Mouse (Mus musculus): Measurements from ENCODE around the gene Arcn1.

The Arcn1 gene

DNA sequence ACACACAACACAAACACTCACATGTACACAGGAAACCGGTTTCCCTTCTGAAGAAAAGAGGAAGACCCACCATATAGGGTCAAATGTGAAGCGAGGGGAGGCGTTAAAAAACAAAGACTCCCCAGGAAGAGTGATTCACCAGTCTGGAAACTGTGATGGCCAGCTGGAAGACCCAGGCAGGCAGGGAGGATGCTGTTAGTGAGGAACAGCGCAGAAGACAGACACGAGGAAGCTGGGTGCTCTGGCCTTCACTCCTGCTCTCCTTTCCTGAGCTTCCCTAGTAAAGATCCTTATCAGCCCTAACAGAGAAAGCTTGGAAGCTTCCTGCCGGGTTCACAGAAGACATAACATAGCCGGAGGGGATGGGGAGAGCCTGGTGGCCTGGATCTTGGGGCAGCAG lies 44.6 kb downstream of the Arcn1 start:
- in situ Hi-C loops (cut with MboI; ENCODE audit: low pct_unique_long_range_greater_than_20kb in 1 of 2, low sequenced_read_pairs in 2 of 2, unreplicated experiment in 1 of 2), result no loop called here

DNA sequence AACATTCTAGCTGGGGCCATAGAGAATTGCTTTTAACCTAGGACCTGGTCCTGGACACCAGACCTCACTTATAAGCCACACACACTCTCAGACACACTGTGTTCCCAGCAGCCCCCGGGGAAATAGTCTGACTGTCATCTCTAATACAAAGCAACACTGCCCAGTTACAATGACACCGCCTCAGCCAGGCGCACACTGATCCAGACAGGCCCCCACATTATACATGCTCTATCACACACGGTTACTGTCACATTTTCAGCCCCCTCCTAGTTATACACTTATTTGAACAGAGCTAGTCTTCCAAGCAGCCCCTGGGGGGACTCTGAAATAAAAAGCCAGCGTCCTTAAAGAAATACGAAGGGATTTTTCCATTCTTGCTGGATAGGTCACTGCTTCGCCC lies 45.1 kb downstream of the Arcn1 start:
- in situ Hi-C loops (cut with MboI; ENCODE audit: low pct_unique_long_range_greater_than_20kb in 1 of 2, low sequenced_read_pairs in 2 of 2, unreplicated experiment in 1 of 2), result no loop called here

DNA sequence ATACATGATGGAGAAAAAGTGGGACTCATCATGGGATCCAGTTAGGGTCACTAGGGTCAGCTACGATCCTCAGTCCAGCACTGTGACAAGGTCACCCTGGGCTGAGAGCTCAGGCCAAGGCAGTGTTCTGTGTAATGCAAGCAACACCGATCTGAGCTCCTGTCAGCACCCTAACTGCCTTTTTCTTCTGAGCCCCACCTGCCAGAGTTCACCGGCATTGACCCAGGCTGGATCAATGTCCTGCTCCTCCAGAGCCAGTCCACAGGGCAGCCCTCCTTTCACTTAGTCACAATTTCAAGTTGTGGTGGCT lies 45.8 kb downstream of the Arcn1 start:
- in situ Hi-C loops (cut with MboI; ENCODE audit: low pct_unique_long_range_greater_than_20kb in 1 of 2, low sequenced_read_pairs in 2 of 2, unreplicated experiment in 1 of 2), result no loop called here

DNA sequence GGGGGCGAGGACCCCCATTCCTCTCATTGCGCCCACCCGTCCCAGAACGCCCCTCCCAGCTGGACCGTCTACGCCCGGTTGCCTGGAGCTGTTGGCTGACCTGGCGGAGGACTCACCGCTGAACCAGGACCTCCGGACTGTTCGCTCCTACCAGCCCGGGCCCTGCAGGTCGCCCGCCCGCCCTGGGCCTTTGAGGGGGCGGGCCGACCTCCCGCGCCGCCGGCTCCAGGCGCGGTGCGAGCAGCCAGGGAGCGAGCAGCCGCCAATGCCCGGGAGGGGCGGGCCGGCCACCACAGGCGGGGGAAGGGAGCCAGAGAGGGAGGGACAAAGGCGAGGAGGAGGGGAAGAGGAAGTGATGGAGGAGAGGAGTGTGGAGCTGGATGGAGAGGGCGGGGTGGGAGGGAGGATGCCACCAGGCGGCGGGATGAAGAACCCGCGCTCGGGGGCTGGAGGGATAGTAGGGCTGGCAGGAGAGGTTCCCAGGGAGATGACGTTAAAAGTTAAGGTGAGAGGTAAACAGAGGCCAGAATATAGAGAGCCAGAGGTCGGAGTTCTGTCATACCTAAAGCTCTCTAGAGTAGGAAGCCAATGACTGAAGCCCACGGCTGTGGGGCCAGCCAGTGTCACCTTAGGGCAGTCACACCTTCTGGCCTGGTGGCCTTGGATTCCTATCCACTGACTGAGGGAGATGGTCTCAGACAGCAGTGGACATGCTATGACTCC lies 46.3 kb downstream of the Arcn1 start:
- in situ Hi-C loops (cut with MboI; ENCODE audit: low pct_unique_long_range_greater_than_20kb in 1 of 2, low sequenced_read_pairs in 2 of 2, unreplicated experiment in 1 of 2), result no loop called here

DNA sequence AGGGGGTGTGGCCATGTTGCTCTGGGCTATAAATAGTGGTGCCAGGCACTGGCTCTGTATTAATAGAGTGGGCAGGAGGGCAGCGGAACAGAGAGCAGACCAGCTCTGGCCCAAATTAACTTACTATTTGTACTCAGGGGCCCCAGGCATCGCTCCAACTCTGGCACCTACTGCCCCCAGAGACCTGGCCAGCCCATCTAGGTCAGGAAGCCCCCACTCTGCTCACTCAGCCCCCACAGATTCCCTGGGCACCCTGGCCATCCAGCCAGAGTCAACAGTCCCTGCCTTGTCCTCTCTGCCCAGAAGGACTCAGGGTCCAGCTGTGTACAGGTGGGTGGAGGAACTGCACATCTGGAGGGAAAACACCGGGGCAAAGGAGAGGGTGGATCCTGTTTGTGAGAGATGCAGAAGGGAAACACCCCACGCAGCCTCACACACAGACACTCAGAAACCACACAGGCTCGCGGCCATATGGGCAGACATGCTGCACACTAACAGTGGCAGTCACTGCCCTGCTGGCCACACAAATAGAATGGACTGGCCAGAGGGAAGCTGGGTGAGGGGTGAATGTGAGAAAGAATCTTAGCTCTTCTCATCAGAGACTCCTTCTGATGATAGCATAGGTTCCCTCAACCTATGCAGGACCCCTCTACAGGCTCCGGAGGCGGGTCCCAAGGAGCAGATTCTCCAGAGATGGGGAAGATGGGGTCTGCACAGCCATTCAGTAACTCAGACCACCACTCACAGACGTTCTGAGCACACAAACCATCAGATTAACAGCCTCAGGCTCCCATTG lies 47.1 kb downstream of the Arcn1 start:
- in situ Hi-C loops (cut with MboI; ENCODE audit: low pct_unique_long_range_greater_than_20kb in 1 of 2, low sequenced_read_pairs in 2 of 2, unreplicated experiment in 1 of 2), result no loop called here

DNA sequence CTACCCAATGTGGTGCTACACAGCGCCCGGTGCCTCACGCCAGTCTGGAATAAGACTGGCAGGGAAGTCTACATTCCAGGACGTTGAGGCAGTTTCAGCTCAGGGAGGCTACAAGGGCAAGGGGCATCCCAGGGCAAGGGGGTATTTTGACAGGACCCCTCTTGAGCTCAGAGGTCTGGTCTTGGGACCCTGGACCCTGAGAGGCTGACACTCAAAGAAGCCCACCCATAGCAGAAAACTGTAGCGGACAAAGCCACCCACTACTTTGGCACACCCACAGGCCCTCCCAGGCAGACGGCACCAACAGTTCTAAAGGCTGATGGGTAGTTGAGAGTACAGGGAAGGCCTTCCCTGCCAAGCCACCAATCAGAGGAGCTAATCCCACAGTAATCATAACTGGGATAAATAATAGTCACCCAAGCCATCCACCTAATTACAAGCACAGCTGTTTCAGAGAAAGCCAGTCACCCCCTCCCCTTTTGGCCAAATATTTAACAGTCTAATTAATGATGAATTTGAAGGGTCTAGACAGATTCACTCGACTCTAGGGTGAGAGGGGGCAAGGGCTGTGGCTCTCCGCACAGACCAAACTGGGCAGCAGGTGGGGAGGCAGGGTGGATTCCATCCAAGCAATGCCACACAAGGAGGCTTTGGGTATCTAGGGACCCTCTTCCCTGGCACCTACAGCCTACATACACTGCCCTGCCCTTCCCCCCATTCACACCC lies 47.9 kb downstream of the Arcn1 start:
- in situ Hi-C loops (cut with MboI; ENCODE audit: low pct_unique_long_range_greater_than_20kb in 1 of 2, low sequenced_read_pairs in 2 of 2, unreplicated experiment in 1 of 2), result no loop called here

DNA sequence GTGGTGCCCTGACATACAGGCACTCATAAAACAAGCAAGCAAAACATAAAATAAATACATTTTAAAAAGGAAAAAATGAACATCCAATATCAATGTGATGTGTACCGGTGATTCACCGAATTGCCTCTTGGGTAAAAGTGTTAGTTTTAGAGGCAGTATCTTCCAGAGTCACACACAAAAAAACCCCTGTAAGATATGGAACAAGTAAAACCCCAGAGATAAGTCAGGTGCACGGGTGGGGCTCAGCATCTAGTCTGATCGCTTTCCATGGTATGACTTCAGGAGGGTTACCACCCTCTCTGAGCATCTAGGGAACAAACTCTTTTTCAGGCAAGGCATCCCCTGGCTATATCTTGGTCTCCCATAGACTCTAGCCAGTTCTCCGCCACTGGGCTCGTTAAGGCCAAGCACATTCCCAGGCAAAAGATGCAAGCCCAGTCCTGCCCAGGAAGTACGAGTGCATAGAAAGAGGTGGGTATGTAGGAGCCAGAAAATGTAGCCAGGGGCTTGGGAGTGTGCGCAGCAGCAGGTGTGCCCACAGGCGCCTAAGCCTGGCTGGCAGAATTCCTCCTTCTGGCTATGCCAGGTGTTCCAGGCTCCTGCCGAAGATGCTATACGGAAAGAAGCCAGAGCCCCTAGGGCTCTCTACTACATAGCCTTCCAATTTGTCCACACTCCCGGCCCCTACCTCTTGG lies 48.6 kb downstream of the Arcn1 start:
- in situ Hi-C loops (cut with MboI; ENCODE audit: low pct_unique_long_range_greater_than_20kb in 1 of 2, low sequenced_read_pairs in 2 of 2, unreplicated experiment in 1 of 2), result no loop called here

DNA sequence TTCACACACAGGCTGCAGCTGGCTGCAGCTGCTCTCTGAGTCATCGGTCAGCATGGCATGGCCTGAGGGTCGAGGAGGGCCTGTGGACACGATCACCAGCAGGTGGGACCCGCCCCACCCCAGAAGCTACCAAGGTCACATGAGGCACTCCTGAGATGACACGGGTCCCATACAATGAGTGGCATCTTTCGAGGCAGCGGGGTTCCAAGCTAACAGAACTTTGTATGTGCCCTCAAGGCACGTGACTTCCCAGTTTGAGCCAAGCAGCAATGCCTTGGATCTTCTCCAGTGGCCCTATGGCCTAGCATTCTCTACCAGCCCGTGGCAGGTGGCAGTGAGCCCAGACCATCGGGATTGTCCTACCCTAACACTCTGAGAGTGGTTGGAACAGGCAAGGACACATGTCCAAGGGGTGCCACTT lies 49.8 kb downstream of the Arcn1 start:
- in situ Hi-C loops (cut with MboI; ENCODE audit: low pct_unique_long_range_greater_than_20kb in 1 of 2, low sequenced_read_pairs in 2 of 2, unreplicated experiment in 1 of 2), result no loop called here

DNA sequence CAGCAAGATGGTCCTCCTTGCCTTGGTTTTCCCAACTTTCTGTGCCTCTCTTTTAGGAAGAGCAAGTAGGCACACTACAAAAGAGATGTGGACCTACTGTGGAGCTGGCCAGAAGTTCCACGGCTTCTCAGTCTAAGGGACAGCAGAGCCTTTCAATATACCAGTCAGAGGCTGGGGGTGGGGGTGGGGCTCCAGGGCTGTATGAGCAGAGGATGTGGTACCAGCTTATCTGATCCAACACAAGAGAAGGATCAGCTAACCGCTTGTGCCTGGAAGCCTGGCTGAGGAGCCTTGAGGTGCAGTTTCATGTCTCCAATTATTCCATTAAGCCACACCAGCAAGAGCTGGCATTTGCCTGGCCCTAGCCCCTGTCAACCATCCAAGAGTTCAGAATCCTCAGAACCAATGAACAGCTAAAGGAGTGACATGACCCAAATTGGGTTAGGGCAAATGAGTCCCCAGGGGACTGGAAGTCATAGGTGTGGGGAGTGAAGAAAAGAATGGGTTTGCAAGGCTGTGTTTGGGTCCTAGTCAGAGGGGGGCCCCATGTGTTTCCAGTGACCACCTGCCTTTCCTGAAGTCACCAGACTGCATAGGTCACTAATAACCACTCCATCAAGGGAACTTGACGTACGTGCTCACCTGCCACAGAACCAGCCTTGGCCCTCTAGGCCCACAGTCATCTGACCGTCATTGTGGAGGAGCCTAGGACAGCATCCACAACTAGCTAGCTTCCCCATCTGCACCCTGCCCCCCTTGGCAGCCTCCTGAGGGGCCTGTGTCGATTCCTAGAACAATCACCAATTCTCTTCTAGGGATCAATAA lies 50.4 kb downstream of the Arcn1 start:
- in situ Hi-C loops (cut with MboI; ENCODE audit: low pct_unique_long_range_greater_than_20kb in 1 of 2, low sequenced_read_pairs in 2 of 2, unreplicated experiment in 1 of 2), result no loop called here

DNA sequence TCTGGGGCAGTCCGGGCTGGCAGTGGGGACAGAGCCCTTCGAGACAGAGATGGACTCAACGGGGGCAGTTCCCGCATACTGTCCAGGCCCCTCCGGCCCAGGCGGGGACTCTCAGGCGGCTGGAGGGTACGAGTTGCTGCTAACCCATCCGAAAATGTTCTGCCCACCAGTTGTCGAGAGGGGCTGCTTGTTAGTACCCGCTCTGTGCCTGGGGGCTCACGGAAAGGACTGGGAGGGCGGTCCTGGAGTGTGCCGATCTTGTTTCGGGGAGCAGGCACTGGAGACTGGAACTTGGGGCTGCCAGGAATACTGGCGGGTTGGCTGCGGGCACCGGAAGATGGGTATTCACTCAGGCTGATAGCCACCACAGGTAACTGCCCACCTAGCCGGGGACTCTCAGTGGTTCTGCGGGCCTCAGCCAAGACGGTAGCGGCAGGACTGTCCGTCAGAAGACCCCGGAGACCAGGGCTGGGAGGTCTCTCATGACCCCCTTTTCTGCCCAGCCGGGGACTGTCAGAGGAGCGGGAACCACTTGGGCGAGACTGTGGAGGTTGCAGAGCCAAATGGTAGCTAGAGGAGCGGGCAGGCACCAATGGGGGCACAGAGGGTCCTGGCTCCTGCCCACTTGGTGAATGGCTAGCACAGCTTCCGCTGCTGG lies 51.8 kb downstream of the Arcn1 start:
- in situ Hi-C loops (cut with MboI; ENCODE audit: low pct_unique_long_range_greater_than_20kb in 1 of 2, low sequenced_read_pairs in 2 of 2, unreplicated experiment in 1 of 2), result no loop called here

DNA sequence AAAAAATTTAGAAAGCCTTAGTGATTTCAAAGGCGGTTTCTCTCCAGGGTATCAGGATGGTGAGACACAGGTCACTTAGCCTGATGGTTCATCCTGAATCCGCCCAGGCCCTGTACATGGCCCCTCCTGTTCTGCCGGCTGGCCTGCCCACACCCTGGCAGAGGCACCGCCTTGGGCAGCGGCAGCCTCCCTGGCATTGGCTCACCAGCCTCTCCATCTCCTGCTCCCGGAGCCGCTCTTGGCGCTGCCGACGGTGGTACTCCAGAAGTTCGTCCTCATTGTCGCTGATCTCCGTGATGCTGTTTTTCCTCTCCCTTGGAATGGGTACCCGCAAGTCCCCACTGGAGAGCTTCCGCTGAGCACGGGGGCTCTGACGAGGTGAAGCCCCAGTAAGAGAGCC lies 52.5 kb downstream of the Arcn1 start:
- in situ Hi-C loops (cut with MboI; ENCODE audit: low pct_unique_long_range_greater_than_20kb in 1 of 2, low sequenced_read_pairs in 2 of 2, unreplicated experiment in 1 of 2), result no loop called here

DNA sequence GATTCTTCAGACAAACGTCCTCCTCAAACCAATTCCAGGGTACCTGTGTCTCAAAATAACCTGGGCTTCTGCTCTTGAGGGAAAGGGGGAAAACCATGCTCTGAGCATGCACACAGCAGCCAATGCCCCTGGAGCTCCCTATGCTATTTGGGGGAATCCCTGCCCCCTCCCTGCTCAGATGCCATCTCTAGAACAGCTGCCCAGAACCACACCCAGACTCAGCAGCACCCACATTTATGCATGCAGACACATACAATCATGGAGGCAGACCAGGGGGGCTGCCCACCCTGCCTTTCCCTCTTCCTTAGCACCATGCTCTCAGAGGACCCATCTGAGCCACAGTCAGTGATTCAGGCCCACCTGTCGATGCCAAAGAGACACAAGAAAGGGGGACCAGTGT lies 54.1 kb downstream of the Arcn1 start:
- in situ Hi-C loops (cut with MboI; ENCODE audit: low pct_unique_long_range_greater_than_20kb in 1 of 2, low sequenced_read_pairs in 2 of 2, unreplicated experiment in 1 of 2), result no loop called here

DNA sequence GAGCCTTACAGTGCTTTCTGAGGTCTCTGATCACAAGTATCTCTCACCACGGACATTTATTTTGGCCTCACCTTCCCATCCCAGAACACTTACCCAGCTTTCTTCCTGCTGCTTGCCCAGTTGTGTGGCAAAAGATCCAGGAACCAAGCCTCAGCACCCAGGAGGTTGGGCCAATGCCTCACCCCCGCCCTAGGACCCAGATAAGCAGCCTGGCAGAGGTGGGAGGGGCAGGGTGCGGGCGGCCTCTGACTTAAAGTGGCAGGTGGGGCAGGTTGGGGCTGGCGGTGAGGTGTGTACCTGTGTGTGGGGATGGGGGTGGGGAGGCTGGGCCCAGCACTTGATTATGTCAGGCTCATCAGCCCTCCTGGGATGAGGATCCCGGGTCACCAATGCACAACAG lies 54.6 kb downstream of the Arcn1 start:
- in situ Hi-C loops (cut with MboI; ENCODE audit: low pct_unique_long_range_greater_than_20kb in 1 of 2, low sequenced_read_pairs in 2 of 2, unreplicated experiment in 1 of 2), result no loop called here

DNA sequence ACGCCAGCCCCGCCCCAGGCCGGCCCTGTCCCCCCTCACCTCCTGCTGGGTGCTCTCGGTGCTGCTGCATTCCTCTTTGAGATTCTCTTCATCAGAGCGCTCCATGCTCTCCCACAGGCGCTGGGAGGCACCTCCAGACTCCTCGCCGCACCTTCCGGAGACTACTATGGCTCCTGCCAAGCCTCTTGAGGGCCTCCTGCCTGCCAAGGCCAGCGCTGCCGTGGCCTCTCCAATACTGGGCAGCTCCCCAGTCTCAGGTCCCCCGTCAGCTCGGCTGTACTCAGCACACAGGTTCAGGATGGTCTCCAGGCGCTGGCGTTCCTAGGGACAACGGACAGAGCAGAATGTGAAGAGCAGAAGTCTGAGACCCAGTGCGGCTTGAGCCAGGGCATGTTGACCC lies 56.0 kb downstream of the Arcn1 start:
- in situ Hi-C loops (cut with MboI; ENCODE audit: low pct_unique_long_range_greater_than_20kb in 1 of 2, low sequenced_read_pairs in 2 of 2, unreplicated experiment in 1 of 2), result no loop called here

DNA sequence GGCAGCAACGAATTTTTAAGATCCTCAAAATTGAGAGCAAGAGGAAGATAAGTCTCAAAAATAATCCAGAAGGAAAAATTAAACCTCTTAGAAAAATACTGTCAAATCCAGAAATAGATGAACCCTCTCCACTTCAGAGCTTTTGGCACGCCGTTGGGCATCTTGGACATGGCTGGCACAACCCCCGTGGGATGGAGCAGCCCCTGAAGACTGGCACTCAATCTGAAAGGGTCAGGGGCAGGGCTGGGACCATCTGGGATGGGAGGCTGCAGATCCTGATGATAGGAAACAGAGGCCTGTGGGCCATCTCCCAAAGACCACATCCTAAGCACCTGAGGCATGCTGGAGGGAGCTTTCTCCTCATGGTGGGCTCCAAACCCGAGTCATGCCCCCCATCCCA lies 57.4 kb downstream of the Arcn1 start:
- in situ Hi-C loops (cut with MboI; ENCODE audit: low pct_unique_long_range_greater_than_20kb in 1 of 2, low sequenced_read_pairs in 2 of 2, unreplicated experiment in 1 of 2), result no loop called here

DNA sequence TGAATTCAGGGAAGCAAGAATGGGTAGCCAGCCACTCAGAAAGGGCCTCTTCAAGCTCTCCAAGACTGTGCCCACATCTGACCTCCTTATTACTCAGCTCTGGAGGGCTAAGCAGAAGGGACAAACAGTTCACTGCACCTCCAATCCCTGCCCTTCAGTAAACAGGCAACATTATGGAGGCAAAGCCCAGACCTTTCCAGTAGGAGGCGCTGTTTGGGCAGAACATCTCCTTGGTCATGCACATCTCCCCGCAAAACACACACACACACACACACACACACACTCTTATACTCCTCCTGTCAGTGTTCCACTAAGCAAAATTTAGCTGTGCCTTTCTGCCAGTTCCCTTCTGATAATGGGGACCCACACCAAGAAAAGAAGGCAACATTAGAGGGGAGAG lies 58.0 kb downstream of the Arcn1 start:
- in situ Hi-C loops (cut with MboI; ENCODE audit: low pct_unique_long_range_greater_than_20kb in 1 of 2, low sequenced_read_pairs in 2 of 2, unreplicated experiment in 1 of 2), result no loop called here

DNA sequence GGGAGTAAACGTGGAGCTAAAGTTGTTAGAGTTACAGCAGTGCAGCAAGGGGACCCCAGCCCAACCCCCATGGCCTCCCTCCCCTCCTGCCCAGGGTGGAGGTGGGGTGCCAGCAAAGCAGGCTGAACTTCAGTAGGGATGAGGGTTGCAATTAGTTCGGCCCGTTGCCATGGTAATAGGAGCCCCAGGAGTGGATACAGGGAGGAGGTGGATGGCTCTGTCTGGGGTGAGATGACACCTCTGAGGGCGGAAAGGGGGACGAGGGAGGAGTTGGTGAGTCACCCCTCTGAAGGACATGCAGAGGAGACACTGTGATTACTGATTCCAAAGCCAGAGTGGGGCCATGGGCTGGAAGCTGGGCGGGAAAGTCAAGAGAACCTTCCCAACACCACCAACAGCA lies 58.7 kb downstream of the Arcn1 start:
- in situ Hi-C loops (cut with MboI; ENCODE audit: low pct_unique_long_range_greater_than_20kb in 1 of 2, low sequenced_read_pairs in 2 of 2, unreplicated experiment in 1 of 2), result no loop called here

DNA sequence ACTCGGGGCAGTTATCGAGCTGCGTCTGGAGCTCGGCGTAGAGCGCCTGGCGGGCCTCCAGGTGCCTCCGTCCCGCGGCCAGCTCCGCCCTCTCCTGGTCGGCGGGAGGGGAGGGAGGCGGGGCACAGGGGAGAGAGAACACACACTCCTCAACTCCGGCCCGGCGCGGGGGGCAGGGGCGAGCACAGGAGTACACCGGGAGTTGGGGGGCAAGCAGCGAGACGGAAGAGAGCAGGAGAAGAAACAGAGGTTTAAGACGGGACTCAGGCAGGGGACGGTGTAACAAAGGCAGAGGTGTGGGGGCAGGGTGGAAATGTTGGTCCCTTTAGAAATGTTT lies 59.2 kb downstream of the Arcn1 start:
- in situ Hi-C loops (cut with MboI; ENCODE audit: low pct_unique_long_range_greater_than_20kb in 1 of 2, low sequenced_read_pairs in 2 of 2, unreplicated experiment in 1 of 2), result no loop called here

Measured in mouse embryonic stem cell (cell line).